Mouse (Mus musculus): Measurements from ENCODE around the gene Nt5c2. TPM values are rescaled to one million over a fixed set of nuclear protein-coding genes. Genes with fewer than 3 reads are reported as not detected.

Nt5c2 gene
- polyA plus RNA-seq, 2 experiments = 32.9 to 67.1 TPM

GRCm38 (mm10) chr19:47017831-47018230, 2.9 kb upstream of the Nt5c2 start:
- Histone ChIP-seq H3K4me2 (replicated peaks; ENCODE audit: low read depth, low read length, severe bottlenecking) (no peak overlapping the region), H3K4me3 (replicated peaks; ENCODE audit: low read length) (no peak overlapping the region), H3K36me3 (ENCODE audit: control insufficient read depth, insufficient read depth, low read length) (no peaks in the 10 kb centered on the region), H3K4me1 (ENCODE audit: control insufficient read depth, insufficient read depth, low read length) (peaks cover 5% of the 10 kb centered on the region), H3K9ac (ENCODE audit: low read depth, low read length, severe bottlenecking) (no peak overlapping the region), H3K9me3 (ENCODE audit: control insufficient read depth, low read length) (no peaks in the 10 kb centered on the region), H3K27me3 (ENCODE audit: control insufficient read depth, insufficient read depth, low read length) (peaks cover 49% of the 10 kb centered on the region), H3K27ac (replicated peaks; ENCODE audit: low read depth, low read length) (no peak overlapping the region)
- no peak for TF ChIP-seq POLR2A (IDR thresholded peaks at IDR 0.05; ENCODE audit: borderline replicate concordance, extremely low read depth, insufficient read depth, insufficient read length)
- WGBS = 8% methylated on average over 3 of the region's 3 CpGs
- DNase-seq (ENCODE audit: low spot score) (no peak), ATAC-seq (ENCODE audit: low FRiP score, low read depth) (no peak)

GRCm38 (mm10) chr19:47016487-47016886, 1.5 kb upstream of the Nt5c2 start:
- ATAC-seq (ENCODE audit: low FRiP score, low read depth) (no peak), DNase-seq (ENCODE audit: low spot score) (peak; percentile 93)
- Histone ChIP-seq H3K36me3 (ENCODE audit: control insufficient read depth, insufficient read depth, low read length) (no peaks in the 10 kb centered on the region), H3K27ac (replicated peaks; ENCODE audit: low read depth, low read length) (no peak overlapping the region), H3K9me3 (ENCODE audit: control insufficient read depth, low read length) (no peaks in the 10 kb centered on the region), H3K27me3 (ENCODE audit: control insufficient read depth, insufficient read depth, low read length) (peaks cover 54% of the 10 kb centered on the region), H3K4me2 (replicated peaks; ENCODE audit: low read depth, low read length, severe bottlenecking) (no peak overlapping the region), H3K4me3 (replicated peaks; ENCODE audit: low read length) (no peak overlapping the region), H3K4me1 (ENCODE audit: control insufficient read depth, insufficient read depth, low read length) (peaks cover 5% of the 10 kb centered on the region), H3K9ac (ENCODE audit: low read depth, low read length, severe bottlenecking) (no peak overlapping the region)
- 1% methylated on average over 12 of the region's 15 CpGs for WGBS
- no peak for TF ChIP-seq POLR2A (IDR thresholded peaks at IDR 0.05; ENCODE audit: borderline replicate concordance, extremely low read depth, insufficient read depth, insufficient read length)

GRCm38 (mm10) chr19:47015965-47016364, 1.0 kb upstream of the Nt5c2 start:
- Histone ChIP-seq H3K4me2 (replicated peaks; ENCODE audit: low read depth, low read length, severe bottlenecking) (no peak overlapping the region), H3K4me1 (ENCODE audit: control insufficient read depth, insufficient read depth, low read length) (peaks cover 5% of the 10 kb centered on the region), H3K27ac (replicated peaks; ENCODE audit: low read depth, low read length) (no peak overlapping the region), H3K27me3 (ENCODE audit: control insufficient read depth, insufficient read depth, low read length) (peaks cover 54% of the 10 kb centered on the region), H3K36me3 (ENCODE audit: control insufficient read depth, insufficient read depth, low read length) (no peaks in the 10 kb centered on the region), H3K9me3 (ENCODE audit: control insufficient read depth, low read length) (no peaks in the 10 kb centered on the region), H3K9ac (ENCODE audit: low read depth, low read length, severe bottlenecking) (no peak overlapping the region), H3K4me3 (replicated peaks; ENCODE audit: low read length) (no peak overlapping the region)
- TF ChIP-seq POLR2A (IDR thresholded peaks at IDR 0.05; ENCODE audit: borderline replicate concordance, extremely low read depth, insufficient read depth, insufficient read length) = no peak
- ATAC-seq (ENCODE audit: low FRiP score, low read depth) (no peak), DNase-seq (ENCODE audit: low spot score) (no peak)
- WGBS = 3% methylated on average over 9 of the region's 9 CpGs

GRCm38 (mm10) chr19:47015396-47015795, 443 bp upstream of the Nt5c2 start:
- Histone ChIP-seq H3K4me1 (ENCODE audit: control insufficient read depth, insufficient read depth, low read length) (peaks cover 5% of the 10 kb centered on the region), H3K9me3 (ENCODE audit: control insufficient read depth, low read length) (no peaks in the 10 kb centered on the region), H3K27ac (replicated peaks; ENCODE audit: low read depth, low read length) (no peak overlapping the region), H3K4me3 (replicated peaks; ENCODE audit: low read length) (peak overlapping the region; percentile 50), H3K9ac (ENCODE audit: low read depth, low read length, severe bottlenecking) (no peak overlapping the region), H3K27me3 (ENCODE audit: control insufficient read depth, insufficient read depth, low read length) (peaks cover 54% of the 10 kb centered on the region), H3K36me3 (ENCODE audit: control insufficient read depth, insufficient read depth, low read length) (no peaks in the 10 kb centered on the region), H3K4me2 (replicated peaks; ENCODE audit: low read depth, low read length, severe bottlenecking) (peak overlapping the region; percentile 88)
- DNase-seq (ENCODE audit: low spot score) (no peak), ATAC-seq (ENCODE audit: low FRiP score, low read depth) (no peak)
- TF ChIP-seq POLR2A (IDR thresholded peaks at IDR 0.05; ENCODE audit: borderline replicate concordance, extremely low read depth, insufficient read depth, insufficient read length) = no peak
- WGBS = under 1% methylated on average over 37 of the region's 37 CpGs

- 0% methylated on average over 11 of the region's 11 CpGs for WGBS
- DNase-seq (ENCODE audit: low spot score) (no peak), ATAC-seq (ENCODE audit: low FRiP score, low read depth) (no peak)
- no peak for TF ChIP-seq POLR2A (IDR thresholded peaks at IDR 0.05; ENCODE audit: borderline replicate concordance, extremely low read depth, insufficient read depth, insufficient read length)
- no peak overlapping the region for H3K27ac ChIP-seq (replicated peaks; ENCODE audit: low read depth, low read length)
- H3K27me3 ChIP-seq (ENCODE audit: control insufficient read depth, insufficient read depth, low read length) = peaks cover 54% of the 10 kb centered on the region
- no peak overlapping the region for H3K9ac ChIP-seq (ENCODE audit: low read depth, low read length, severe bottlenecking)
- no peaks in the 10 kb centered on the region for H3K36me3 ChIP-seq (ENCODE audit: control insufficient read depth, insufficient read depth, low read length)
- peak overlapping the region; percentile 50 for H3K4me3 ChIP-seq (replicated peaks; ENCODE audit: low read length)
- no peaks in the 10 kb centered on the region for H3K9me3 ChIP-seq (ENCODE audit: control insufficient read depth, low read length)
- peak overlapping the region; percentile 88 for H3K4me2 ChIP-seq (replicated peaks; ENCODE audit: low read depth, low read length, severe bottlenecking)
- H3K4me1 ChIP-seq (ENCODE audit: control insufficient read depth, insufficient read depth, low read length) = peaks cover 5% of the 10 kb centered on the region
These were observed 850 bp downstream of the Nt5c2 start for GRCm38 (mm10) chr19:47014159-47014446.

Measured in limb, embryonic 14.5 days (tissue).